Mouse (Mus musculus) heart, embryonic 12.5 days (tissue): ENCODE measurements around the gene Tgfbi. TPM values are rescaled to one million over a fixed set of nuclear protein-coding genes. Genes with fewer than 3 reads are reported as not detected.

Experiments used
- ATAC-seq: fragments of 200-750 bp; cut with Nextera tagmentation; 2 replicates; pipeline ENCODE4 v1.8.0; 2017; ENCODE audit warnings: moderate TSS enrichment, moderate library complexity; ENCODE audit not compliant: insufficient number of reproducible peaks, low FRiP score
- H3K27ac ChIP-seq: fragments of 300-500 bp; sonication (generic); 2 replicates; pipeline ENCODE4 v1.5.1; 2016; ENCODE audit warnings: mild to moderate bottlenecking, moderate library complexity; ENCODE audit not compliant: poor library complexity, severe bottlenecking
- H3K27me3 ChIP-seq: fragments of 300-500 bp; sonication (generic); replicated peaks from 2 replicates; pipeline ENCODE4 v1.6.1; 2016; ENCODE audit warnings: mild to moderate bottlenecking, moderate library complexity
- H3K36me3 ChIP-seq: fragments of 300-500 bp; sonication (generic); 2 replicates; pipeline ENCODE4 v1.6.1; 2016; ENCODE audit warnings: mild to moderate bottlenecking, moderate library complexity
- H3K4me1 ChIP-seq: fragments of 300-500 bp; sonication (generic); replicated peaks from 2 replicates; pipeline ENCODE4 v1.6.1; 2016; ENCODE audit warnings: mild to moderate bottlenecking
- H3K4me2 ChIP-seq: fragments of 300-500 bp; sonication (generic); 2 replicates; pipeline ENCODE4 v1.6.1; 2016; ENCODE audit warnings: mild to moderate bottlenecking, moderate library complexity
- H3K4me3 ChIP-seq: fragments of 300-500 bp; sonication (generic); 2 replicates; pipeline ENCODE4 v1.5.1; 2016; ENCODE audit warnings: mild to moderate bottlenecking
- H3K9ac ChIP-seq: fragments of 300-500 bp; sonication (generic); 2 replicates; pipeline ENCODE4 v1.6.1; 2016; ENCODE audit warnings: mild to moderate bottlenecking, moderate library complexity
- H3K9me3 ChIP-seq: fragments of 300-500 bp; sonication (generic); replicated peaks from 2 replicates; pipeline ENCODE4 v1.6.1; 2016; ENCODE audit warnings: mild to moderate bottlenecking, moderate library complexity
- WGBS: fragments of 180-500 bp; shearing (Covaris S2); methylation state at CpG from one replicate; pipeline ENCODE4 v1.1.7; 2016; 5-methylcytosine and 5-hydroxymethylcytosine counted together
- polyA plus RNA-seq: library from polyadenylated mRNA; unstranded; fragments of >200 nt; fragmentation: Nextera tagmentation; extraction: Ambion mirVana; gene quantifications from 2 replicates; pipeline ENCODE4 v1.2.1, GENCODE M21; 2016

The Tgfbi gene
- polyA plus RNA-seq, 1 experiment from 2014 or later: 107 TPM

DNA sequence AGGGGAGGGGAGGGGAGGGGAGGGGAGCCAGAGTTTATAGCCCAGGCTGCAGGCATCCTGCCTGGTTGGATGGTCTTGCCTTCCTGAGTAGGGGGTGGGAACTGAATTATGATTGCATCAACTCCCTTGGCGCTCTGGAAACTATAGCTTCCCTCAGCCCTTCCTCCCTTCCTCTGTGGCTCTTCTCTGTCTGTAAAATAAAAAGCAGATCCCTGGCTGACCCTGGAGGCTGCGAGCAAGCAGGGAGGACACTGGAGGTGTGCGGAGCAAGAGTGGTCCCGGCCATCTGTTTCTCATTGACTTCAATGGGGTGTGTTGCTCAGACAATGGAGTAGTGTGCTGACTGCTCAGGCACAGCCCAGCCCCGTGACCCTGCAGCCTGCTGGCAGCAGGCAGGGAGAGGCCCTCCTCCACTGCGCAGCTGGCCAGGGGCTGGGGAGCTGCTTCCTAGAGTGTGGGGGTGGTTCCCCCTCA lies 27.3 kb upstream of the Tgfbi start:
- WGBS: 4% methylated on average over 6 of the region's 6 CpGs
- no peak overlapping the region for H3K4me3 ChIP-seq

DNA sequence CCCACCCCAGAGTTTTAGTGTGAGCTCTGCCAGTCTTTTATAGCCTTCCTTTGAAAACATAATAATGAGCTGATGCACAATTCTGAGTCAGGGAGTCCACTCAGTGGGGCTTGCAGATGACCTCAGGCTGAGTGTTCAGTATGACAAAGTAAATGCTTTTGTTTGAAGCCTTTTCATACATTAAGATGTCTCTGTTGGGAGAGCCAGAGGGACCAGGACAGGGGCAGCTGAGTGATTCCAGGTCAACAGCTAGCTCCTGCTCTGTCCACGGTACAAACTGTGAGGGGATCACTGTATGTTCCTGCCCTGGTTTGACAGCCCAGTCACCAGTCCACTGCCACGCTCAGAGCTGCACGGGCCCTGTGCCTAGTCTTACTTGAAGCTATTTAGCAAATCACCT lies 26.6 kb upstream of the Tgfbi start:
- Histone ChIP-seq H3K9me3 (no peaks in the 10 kb centered on the region), H3K4me1 (peaks cover 38% of the 10 kb centered on the region), H3K4me2 (peak overlapping the region; percentile 52), H3K4me3 (no peak overlapping the region), H3K27me3 (no peaks in the 10 kb centered on the region), H3K27ac (peak overlapping the region; percentile 44), H3K9ac (no peak overlapping the region), H3K36me3 (no peaks in the 10 kb centered on the region)
- WGBS: 42% methylated on average over 3 of the region's 3 CpGs
- ATAC-seq: no peak

More for the DNA sequence above, 27.3 kb upstream of the Tgfbi start:
- Histone ChIP-seq H3K4me2 (peak overlapping the region; percentile 52), H3K4me1 (peaks cover 38% of the 10 kb centered on the region), H3K9ac (peak overlapping the region; percentile 44; the same call in 1 of the 2 replicates), H3K27me3 (no peaks in the 10 kb centered on the region), H3K36me3 (no peaks in the 10 kb centered on the region), H3K27ac (peak overlapping the region; percentile 74), H3K9me3 (no peaks in the 10 kb centered on the region)
- peak; percentile 90 for ATAC-seq

DNA sequence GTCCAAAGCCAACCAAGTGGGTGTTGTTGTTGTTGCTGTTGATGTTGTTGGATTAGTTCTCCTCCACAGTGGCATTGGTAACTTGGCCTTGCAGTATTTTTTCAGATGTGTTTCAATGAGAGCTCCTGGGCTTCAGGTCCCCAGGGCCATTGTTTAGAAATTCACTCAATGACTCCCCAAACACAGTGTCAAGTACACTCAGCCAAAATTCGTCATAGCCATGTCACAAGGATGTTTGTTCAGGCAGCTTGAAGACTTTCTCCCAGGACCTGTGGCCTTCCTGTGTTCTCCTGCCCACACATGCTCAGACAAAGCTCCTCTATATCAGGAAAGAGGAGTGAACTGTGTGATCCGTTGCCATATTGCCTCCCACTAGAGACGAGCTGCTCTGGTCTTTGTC lies 23.3 kb upstream of the Tgfbi start:
- Histone ChIP-seq H3K27ac (no peak overlapping the region), H3K9me3 (no peaks in the 10 kb centered on the region), H3K4me2 (no peak overlapping the region), H3K4me1 (peaks cover 57% of the 10 kb centered on the region), H3K36me3 (no peaks in the 10 kb centered on the region), H3K9ac (no peak overlapping the region), H3K27me3 (no peaks in the 10 kb centered on the region), H3K4me3 (no peak overlapping the region)
- ATAC-seq: no peak
- 58% methylated on average over 3 of the region's 3 CpGs for WGBS

GRCm38 (mm10) chr13:56588454-56589117 lies 20.7 kb upstream of the Tgfbi start:
- Histone ChIP-seq H3K27ac (no peak overlapping the region), H3K4me3 (no peak overlapping the region), H3K9me3 (no peaks in the 10 kb centered on the region), H3K4me1 (peaks cover 58% of the 10 kb centered on the region), H3K9ac (no peak overlapping the region), H3K4me2 (no peak overlapping the region), H3K36me3 (no peaks in the 10 kb centered on the region), H3K27me3 (no peaks in the 10 kb centered on the region)
- 66% methylated on average over 14 of the region's 14 CpGs for whole genome bisulfite sequencing
- ATAC-seq: no peak

GRCm38 (mm10) chr13:56590202-56590601 lies 19.1 kb upstream of the Tgfbi start:
- WGBS: 65% methylated on average over 5 of the region's 5 CpGs
- Histone ChIP-seq H3K4me3 (no peak overlapping the region), H3K9me3 (no peaks in the 10 kb centered on the region), H3K4me2 (no peak overlapping the region), H3K36me3 (no peaks in the 10 kb centered on the region), H3K27me3 (no peaks in the 10 kb centered on the region), H3K4me1 (peaks cover 72% of the 10 kb centered on the region), H3K9ac (no peak overlapping the region), H3K27ac (no peak overlapping the region)
- ATAC-seq: no peak

GRCm38 (mm10) chr13:56591191-56591590 lies 18.1 kb upstream of the Tgfbi start:
- no peaks in the 10 kb centered on the region for H3K36me3 ChIP-seq
- no peak overlapping the region for H3K4me2 ChIP-seq
- H3K27ac ChIP-seq: no peak overlapping the region
- 91% methylated on average over 8 of the region's 8 CpGs for WGBS
- H3K9me3 ChIP-seq: no peaks in the 10 kb centered on the region
- H3K4me1 ChIP-seq: peaks cover 80% of the 10 kb centered on the region
- H3K27me3 ChIP-seq: no peaks in the 10 kb centered on the region
- no peak overlapping the region for H3K9ac ChIP-seq
- ATAC-seq: no peak
- H3K4me3 ChIP-seq: no peak overlapping the region

DNA sequence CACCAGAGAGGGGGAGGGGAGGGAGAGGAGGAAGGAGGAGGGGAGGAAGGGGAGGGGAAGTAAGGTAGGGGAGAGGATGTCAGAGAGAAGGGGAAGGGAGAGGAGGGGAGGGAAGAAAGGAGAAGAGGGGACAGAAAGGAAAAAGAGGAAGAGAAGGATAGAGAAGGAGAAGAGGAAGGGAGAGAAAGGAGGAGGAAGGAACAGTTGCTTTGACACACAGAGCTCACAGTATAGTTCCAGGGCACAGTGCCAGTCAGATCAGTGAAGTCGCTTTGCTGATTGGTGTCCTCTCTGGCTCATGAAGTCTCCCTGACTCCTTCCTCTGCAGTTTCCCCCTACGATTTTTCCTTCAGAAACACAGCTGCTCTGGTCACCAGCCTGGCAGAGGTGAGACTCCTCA lies 17.4 kb upstream of the Tgfbi start:
- H3K27me3 ChIP-seq: no peaks in the 10 kb centered on the region
- peaks cover 82% of the 10 kb centered on the region for H3K4me1 ChIP-seq
- no peak overlapping the region for H3K4me3 ChIP-seq
- ATAC-seq: no peak
- no peaks in the 10 kb centered on the region for H3K9me3 ChIP-seq
- no peak overlapping the region for H3K27ac ChIP-seq
- H3K4me2 ChIP-seq: no peak overlapping the region
- 44% methylated on average over 2 of the region's 2 CpGs for WGBS
- no peak overlapping the region for H3K9ac ChIP-seq
- H3K36me3 ChIP-seq: no peaks in the 10 kb centered on the region

DNA sequence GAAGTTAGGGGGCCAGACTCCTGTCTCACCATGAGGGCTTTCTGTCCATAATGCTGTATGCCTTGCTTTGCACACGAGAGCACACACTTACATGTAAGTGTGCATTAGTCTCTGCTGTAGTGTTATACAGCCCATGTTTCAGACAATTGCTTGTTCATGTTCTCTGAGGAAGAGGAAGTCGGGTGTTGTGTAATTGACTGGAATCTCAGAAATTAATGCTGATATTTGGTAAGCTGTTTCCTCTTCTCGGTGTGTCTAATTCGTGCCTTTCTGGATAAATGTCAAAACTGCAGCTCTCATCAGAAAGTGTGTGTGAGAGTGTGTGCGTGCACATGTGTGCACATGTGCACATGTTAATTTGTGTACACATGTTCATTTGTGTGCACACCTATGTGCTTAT lies 16.1 kb upstream of the Tgfbi start:
- Histone ChIP-seq H3K27ac (no peak overlapping the region; the same call in 1 of the 2 replicates), H3K9ac (no peak overlapping the region), H3K4me3 (no peak overlapping the region), H3K4me1 (peaks cover 87% of the 10 kb centered on the region), H3K27me3 (no peaks in the 10 kb centered on the region), H3K9me3 (no peaks in the 10 kb centered on the region), H3K36me3 (no peaks in the 10 kb centered on the region), H3K4me2 (no peak overlapping the region)
- WGBS: 86% methylated on average over 5 of the region's 5 CpGs
- ATAC-seq: no peak

DNA sequence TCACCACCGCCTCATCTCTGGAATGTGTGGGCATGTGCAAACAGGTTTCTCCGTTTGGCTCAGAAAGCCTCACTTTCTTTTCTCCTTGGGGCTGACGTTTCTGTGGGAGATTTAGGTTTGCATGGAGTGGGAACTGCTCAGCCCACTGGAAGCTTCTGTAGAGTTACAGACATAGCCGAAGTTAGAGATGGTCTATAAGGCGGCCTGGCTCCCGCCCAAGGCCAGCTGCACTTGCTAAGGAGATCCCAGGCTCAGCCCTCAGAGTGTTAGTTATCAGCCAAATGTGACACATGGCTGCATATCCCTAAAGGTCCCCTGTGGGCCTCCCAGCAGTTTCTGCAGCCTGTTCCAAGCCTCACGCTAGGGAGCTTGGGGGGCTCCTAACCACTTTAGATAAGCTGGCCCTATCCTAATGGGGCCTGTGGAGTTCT lies 15.3 kb upstream of the Tgfbi start:
- no peak for ATAC-seq

GRCm38 (mm10) chr13:56595246-56595645 lies 14.1 kb upstream of the Tgfbi start:
- 50% methylated on average over 8 of the region's 8 CpGs for WGBS
- Histone ChIP-seq H3K36me3 (no peaks in the 10 kb centered on the region), H3K27ac (no peak overlapping the region), H3K9me3 (no peaks in the 10 kb centered on the region), H3K4me2 (no peak overlapping the region), H3K4me1 (peaks cover 74% of the 10 kb centered on the region), H3K27me3 (no peaks in the 10 kb centered on the region), H3K4me3 (no peak overlapping the region), H3K9ac (no peak overlapping the region)
- no peak for ATAC-seq

More for the DNA sequence above, 15.3 kb upstream of the Tgfbi start:
- no peaks in the 10 kb centered on the region for H3K9me3 ChIP-seq
- peaks cover 80% of the 10 kb centered on the region for H3K4me1 ChIP-seq
- H3K4me3 ChIP-seq: no peak overlapping the region
- peak overlapping the region; percentile 24 for H3K4me2 ChIP-seq
- no peaks in the 10 kb centered on the region for H3K36me3 ChIP-seq
- no peak overlapping the region for H3K9ac ChIP-seq
- 24% methylated on average over 7 of the region's 7 CpGs for WGBS
- H3K27me3 ChIP-seq: no peaks in the 10 kb centered on the region
- peak overlapping the region; percentile 67 for H3K27ac ChIP-seq

GRCm38 (mm10) chr13:56597296-56597695 lies 12.0 kb upstream of the Tgfbi start:
- H3K4me3 ChIP-seq: no peak overlapping the region
- peaks cover 70% of the 10 kb centered on the region for H3K4me1 ChIP-seq
- H3K36me3 ChIP-seq: no peaks in the 10 kb centered on the region
- no peaks in the 10 kb centered on the region for H3K9me3 ChIP-seq
- no peaks in the 10 kb centered on the region for H3K27me3 ChIP-seq
- ATAC-seq: no peak
- H3K4me2 ChIP-seq: no peak overlapping the region
- 0 out of 2 replicates have a peak overlapping the region, but pooled peaks have one; percentile 16 for H3K27ac ChIP-seq
- no peak overlapping the region for H3K9ac ChIP-seq
- WGBS: 86% methylated on average over 4 of the region's 4 CpGs
